ENCODE assay signal across 12 mouse cellular contexts in the genomic region with DNA sequence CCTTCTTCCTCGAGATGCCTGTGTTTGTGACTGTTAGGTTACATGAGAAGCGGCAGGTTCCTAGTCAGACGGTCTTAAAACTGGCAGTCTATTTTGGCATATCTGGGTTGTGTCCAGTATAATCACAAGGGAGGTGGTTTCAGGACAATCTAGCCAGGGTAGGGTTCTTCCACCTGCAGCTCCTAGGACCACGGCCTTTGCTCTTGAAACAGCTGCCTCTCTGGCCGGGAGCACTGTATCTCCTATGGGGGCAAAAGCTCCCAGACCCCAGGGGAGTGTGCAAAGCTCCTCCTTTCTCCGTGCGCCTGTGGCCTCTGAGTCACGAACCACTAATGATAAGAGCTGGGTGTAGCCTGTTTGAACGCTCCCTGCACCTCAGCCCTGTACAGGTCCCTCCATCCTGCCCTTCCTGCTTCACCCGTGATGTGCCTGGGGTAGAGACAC. TPM values are rescaled to one million over a fixed set of nuclear protein-coding genes. Genes with fewer than 3 reads are reported as not detected.
DNase-seq lines count a peak whose midpoint lies in the region; TF ChIP-seq lines count a peak whose summit lies in the region.
"Had no signal": no experiment of that assay in that cellular context is flagged by ENCODE, and none has a peak within 500 bp of the region (broad histone marks: within the 10 kb centered on the region; RNA-seq: fewer than 3 reads in every experiment).

No protein-coding gene starts in this region.

- intact Hi-C loops in heart, postnatal 10 days (cut with DNase I), result no loop called here

- H3K9ac ChIP-seq in MEL (ENCODE audit: control insufficient read depth, low read depth, low read length, poor library complexity, severe bottlenecking), result peak overlapping the region; percentile 19
- H3K9ac ChIP-seq: limb, embryonic 12.5 days had no signal

- H3K4me3 ChIP-seq in heart, embryonic 10.5 days, result peak overlapping the region; percentile 17; the same call in 1 of the 2 replicates
- H3K4me3 ChIP-seq in MEL (ENCODE audit: control insufficient read depth in 1 of 2, insufficient read depth in 1 of 2, low read depth in 2 of 2, low read length in 2 of 2), result peak overlapping the region; percentile 2 to 32
- no peak overlapping the region for H3K4me3 ChIP-seq in myocyte
- H3K4me3 ChIP-seq: limb, embryonic 12.5 days had no signal

- peaks cover 24% of the 10 kb centered on the region for H3K36me3 ChIP-seq in heart, embryonic 10.5 days
- H3K36me3 ChIP-seq in MEL (ENCODE audit: control insufficient read depth in 1 of 2, insufficient read depth in 2 of 2, low read length in 2 of 2), result peaks cover 0 to 22% of the 10 kb centered on the region in 2 experiments; a peak in 2 of 4 replicates
- peaks cover 8% of the 10 kb centered on the region for H3K36me3 ChIP-seq in myocyte (ENCODE audit: control insufficient read depth, insufficient read depth)

- H3K4me2 ChIP-seq in myocyte (ENCODE audit: low read depth), result peak overlapping the region; percentile 18
- H3K4me2 ChIP-seq: limb, embryonic 12.5 days had no signal

- no peak for TF ChIP-seq RAD21 in MEL (IDR thresholded peaks at IDR 0.05; ENCODE audit: low read depth, low read length)

- no peaks in the 10 kb centered on the region for H3K9me3 ChIP-seq in heart, embryonic 10.5 days
- H3K9me3 ChIP-seq in MEL (replicated peaks; ENCODE audit: insufficient read depth, low read length), result no peaks in the 10 kb centered on the region
- H3K9me3 ChIP-seq: limb, embryonic 12.5 days had no signal

- peaks cover 81% of the 10 kb centered on the region for H3K4me1 ChIP-seq in heart, embryonic 10.5 days
- peaks cover 9 to 29% of the 10 kb centered on the region in 2 experiments for H3K4me1 ChIP-seq in MEL (ENCODE audit: control insufficient read depth in 1 of 2, insufficient read depth in 2 of 2, low read length in 2 of 2)

- peak; percentile 49 to 67; a peak in 3 of 4 replicates for TF ChIP-seq EP300 in MEL (IDR thresholded peaks at IDR 0.05; ENCODE audit: low read depth in 1 of 2, low read length in 2 of 2)

- no peaks in the 10 kb centered on the region for H3K27me3 ChIP-seq in heart, embryonic 10.5 days (ENCODE audit: insufficient read depth, poor library complexity, severe bottlenecking)
- H3K27me3 ChIP-seq in MEL (ENCODE audit: control insufficient read depth in 1 of 2, insufficient read depth in 2 of 2, low read length in 2 of 2) (no peaks in the 10 kb centered on the region), myocyte (ENCODE audit: control insufficient read depth, insufficient read depth, insufficient read length) (no peaks in the 10 kb centered on the region)
- H3K27me3 ChIP-seq: limb, embryonic 12.5 days had no signal

- no peak overlapping the region for H3ac ChIP-seq in myocyte (ENCODE audit: control insufficient read depth, insufficient read length)

- peak overlapping the region; percentile 73 for H3K27ac ChIP-seq in heart, embryonic 10.5 days
- H3K27ac ChIP-seq in MEL (ENCODE audit: control insufficient read depth, low read depth, low read length), result peak overlapping the region; percentile 68
- H3K27ac ChIP-seq: limb, embryonic 12.5 days had no signal

- TF ChIP-seq CTCF in MEL (IDR thresholded peaks at IDR 0.05 in 2 of 3, conservative IDR thresholded peaks at IDR 0.05 in 1 of 3; ENCODE audit: control insufficient read depth in 1 of 3, insufficient read depth in 1 of 3, low read depth in 2 of 3, low read length in 3 of 3, poor library complexity in 1 of 3, severe bottlenecking in 1 of 3), result no peak

- WGBS in heart, embryonic 10.5 days, result 28% methylated on average over 10 of the region's 10 CpGs

- H3K79me2 ChIP-seq in MEL (ENCODE audit: control insufficient read depth, insufficient read depth, low read length, poor library complexity), result peaks cover 2% of the 10 kb centered on the region; the same call in 1 of the 2 replicates
- peaks cover 22% of the 10 kb centered on the region for H3K79me2 ChIP-seq in myocyte (ENCODE audit: control insufficient read depth, insufficient read depth)

- DNase-seq in heart, embryonic 10.5 days (ENCODE audit: low spot score), result no peak
- DNase-seq in heart, postnatal 4 days, result no peak
- DNase-seq in MEL (ENCODE audit: low read depth, low spot score), result peak; percentile 89
- peak; percentile 47 to 59 for DNase-seq in heart, postnatal 10 days
- no peak for DNase-seq in Muller cell, postnatal 12 days (ENCODE audit: inconsistent ontology term)
- DNase-seq in kidney, postnatal 4 days, result no peak
- no peak for DNase-seq in cerebellum, adult 11 months
- DNase-seq: adrenal gland, adult 8-10 months; cerebellum, postnatal 36 days; gastrocnemius, postnatal 36 days had no signal

- TF ChIP-seq POLR2A in MEL (IDR thresholded peaks at IDR 0.05; ENCODE audit: control insufficient read depth in 1 of 2, insufficient read depth in 1 of 2, low read depth in 1 of 2, low read length in 2 of 2, poor library complexity in 1 of 2) (peak in 1 of 2 experiments; percentile 44; a peak in 1 of 4 replicates), myocyte (IDR thresholded peaks at IDR 0.05; ENCODE audit: insufficient read length, low read depth) (no peak)

TF ChIP-seq in MEL, 35 proteins besides CTCF, POLR2A, EP300 and RAD21 (continues in another document):
- TF ChIP-seq NRF1 (IDR thresholded peaks at IDR 0.05; ENCODE audit: insufficient read depth, low read depth, low read length, poor library complexity, severe bottlenecking) (no peak), BHLHE40 (IDR thresholded peaks at IDR 0.05; ENCODE audit: borderline replicate concordance, low read depth, low read length) (peak; percentile 73; the same call in 1 of the 2 replicates), RCOR1 (IDR thresholded peaks at IDR 0.05; ENCODE audit: low read depth, low read length) (no peak), E2F4 (IDR thresholded peaks at IDR 0.05; ENCODE audit: borderline replicate concordance, low read depth, low read length) (no peak), MEF2A (IDR thresholded peaks at IDR 0.05; ENCODE audit: extremely low read depth, insufficient replicate concordance, low read depth, low read length, poor library complexity, severe bottlenecking) (no peak), POLR2AphosphoS5 (IDR thresholded peaks at IDR 0.05; ENCODE audit: borderline replicate concordance, low read depth, low read length) (no peak), TCF12 (IDR thresholded peaks at IDR 0.05; ENCODE audit: low read depth, low read length) (no peak), ZKSCAN1 (IDR thresholded peaks at IDR 0.05; ENCODE audit: low read depth, low read length) (no peak), MXI1 (IDR thresholded peaks at IDR 0.05; ENCODE audit: low read depth, low read length) (no peak), MAFK (IDR thresholded peaks at IDR 0.05; ENCODE audit: borderline replicate concordance, low read depth, low read length) (no peak), TBP (IDR thresholded peaks at IDR 0.05; ENCODE audit: low read depth, low read length) (no peak), USF2 (IDR thresholded peaks at IDR 0.05; ENCODE audit: borderline replicate concordance in 1 of 2, insufficient read depth in 1 of 2, low read depth in 1 of 2, low read length in 2 of 2) (no peak), MYC (IDR thresholded peaks at IDR 0.05; ENCODE audit: low read depth, low read length) (no peak), SMC3 (IDR thresholded peaks at IDR 0.05; ENCODE audit: low read depth, low read length) (no peak), ELF1 (IDR thresholded peaks at IDR 0.05; ENCODE audit: low read depth, low read length) (no peak)

TF ChIP-seq in myocyte, 11 proteins besides CTCF, POLR2A, EP300 and RAD21:
- TF ChIP-seq MYOG (IDR thresholded peaks at IDR 0.05; ENCODE audit: control insufficient read depth in 1 of 3, insufficient read depth in 1 of 3, insufficient read length in 2 of 3, low read depth in 2 of 3) (peak in 1 of 3 experiments; percentile 50), CEBPB (IDR thresholded peaks at IDR 0.05; ENCODE audit: insufficient read depth, poor library complexity, severe bottlenecking) (no peak), REST (IDR thresholded peaks at IDR 0.05; ENCODE audit: insufficient read depth, insufficient read length) (no peak), MYOD1 (IDR thresholded peaks at IDR 0.05; ENCODE audit: control insufficient read depth in 1 of 3, insufficient read length in 2 of 3, low read depth in 2 of 3) (peak in 1 of 3 experiments; percentile 43), SRF (IDR thresholded peaks at IDR 0.05; ENCODE audit: control insufficient read depth, insufficient read length, low read depth) (no peak), MAX (IDR thresholded peaks at IDR 0.05; ENCODE audit: low read depth) (no peak)

RNA-seq across cellular contexts. Expression of a gene that starts 4.2 kb away (rescaled TPM):
- polyA plus RNA-seq in heart, embryonic 10.5 days (2016; fragmentation: Nextera tagmentation; extraction: Ambion mirVana), result 53.7 and 85.6 TPM in 2 replicates
- total RNA-seq in heart, postnatal 4 days (2021), result 10 to 100 TPM; 87.1 to 89.9 TPM
- total RNA-seq in MEL (2012; rRNA removed), result 2.8 and 4.1 TPM in 2 replicates
- polyA plus RNA-seq in MEL (2012; ENCODE audit: insufficient read depth in 1 of 2, insufficient read length in 2 of 2, low read depth in 1 of 2, low replicate concordance in 2 of 2, missing spikeins in 1 of 2), result 10 to 100 TPM in 1 of 2 experiments, not detected in 1; 11.0 TPM
- total RNA-seq in heart, postnatal 10 days (2021), result 100 to 1,000 TPM; 116 to 132 TPM
- polyA plus RNA-seq in myocyte (2012; fragmentation: generic; extraction: Trizol), result 18.7 TPM

RNA-seq across cellular contexts. Expression of a gene that starts 46.5 kb away (rescaled TPM):
- 44.7 and 56.1 TPM in 2 replicates for polyA plus RNA-seq in heart, embryonic 10.5 days (2016; fragmentation: Nextera tagmentation; extraction: Ambion mirVana)
- total RNA-seq in heart, postnatal 4 days (2021), result 10 to 100 TPM; 38.9 to 40.9 TPM
- 2.6 and 2.9 TPM in 2 replicates for total RNA-seq in MEL (2012; rRNA removed)
- polyA plus RNA-seq in MEL (2012; ENCODE audit: insufficient read depth in 1 of 2, insufficient read length in 2 of 2, low read depth in 1 of 2, low replicate concordance in 2 of 2, missing spikeins in 1 of 2) (1 to 10 TPM in 1 of 2 experiments, not detected in 1; 9.5 TPM), myocyte (2012; fragmentation: generic; extraction: Trizol) (11.4 TPM)
- 10 to 100 TPM; 46.9 to 55.3 TPM for total RNA-seq in heart, postnatal 10 days (2021)

Comparison
In these comparisons a context has a peak if more than half of its experiments do, and no peak if none do; other contexts are left out.
1. DNase-seq: peak in MEL (single experiment) and heart, postnatal 10 days (2 of 2); none in heart, embryonic 10.5 days (single experiment), heart, postnatal 4 days (single experiment), Muller cell, postnatal 12 days (single experiment), kidney, postnatal 4 days (0 of 2) and cerebellum, adult 11 months (single experiment).
2. RNA of a gene that starts 4.2 kb away (total RNA-seq): 116 to 132 TPM in heart, postnatal 10 days and 87.1 to 89.9 TPM in heart, postnatal 4 days; 2.8 to 4.1 TPM in MEL; every median in the first group is over 10 times any median in the second.
3. RNA of a gene that starts 46.5 kb away (total RNA-seq): 46.9 to 55.3 TPM in heart, postnatal 10 days and 38.9 to 40.9 TPM in heart, postnatal 4 days; 2.6 to 2.9 TPM in MEL; every median in the first group is over 10 times any median in the second.